Mouse (Mus musculus): ENCODE data around the gene Gm10282. TPM values are rescaled to one million over a fixed set of nuclear protein-coding genes. Genes with fewer than 3 reads are reported as not detected.
A peak's percentile ranks its signal among the peaks of the same experiment; 100 is the strongest.

Gene Gm10282
- polyA plus RNA-seq, 1 experiment from 2014 or later: 20.8 TPM

- Histone ChIP-seq H3K4me3 (ENCODE audit: low read depth, low read length) (no peak overlapping the region), H3K36me3 (ENCODE audit: control insufficient read depth, insufficient read depth, low read length) (peaks cover 2% of the 10 kb centered on the region; the same call in 1 of the 2 replicates), H3K4me2 (no peak overlapping the region), H3K27ac (ENCODE audit: low read depth, low read length) (no peak overlapping the region), H3K9ac (ENCODE audit: low read depth, low read length) (no peak overlapping the region), H3K4me1 (replicated peaks; ENCODE audit: control insufficient read depth, insufficient read depth, low read length) (no peaks in the 10 kb centered on the region), H3K27me3 (replicated peaks; ENCODE audit: control insufficient read depth, insufficient read depth, low read length) (no peaks in the 10 kb centered on the region), H3K9me3 (ENCODE audit: control insufficient read depth, low read length) (no peaks in the 10 kb centered on the region)
- 84% methylated on average over 4 of the region's 4 CpGs for WGBS
- no peak for DNase-seq (ENCODE audit: low spot score)
- no peak for ATAC-seq (replicated peaks; ENCODE audit: low FRiP score)
Measured at GRCm38 (mm10) chr8:72331631-72332030, 26.6 kb upstream of the Gm10282 start.

GRCm38 (mm10) chr8:72330806-72331516 is 25.9 kb upstream of the Gm10282 start:
- DNase-seq (ENCODE audit: low spot score): no peak
- Histone ChIP-seq H3K4me1 (replicated peaks; ENCODE audit: control insufficient read depth, insufficient read depth, low read length) (no peaks in the 10 kb centered on the region), H3K27ac (ENCODE audit: low read depth, low read length) (no peak overlapping the region), H3K4me3 (ENCODE audit: low read depth, low read length) (no peak overlapping the region), H3K36me3 (ENCODE audit: control insufficient read depth, insufficient read depth, low read length) (peaks cover 2% of the 10 kb centered on the region; the same call in 1 of the 2 replicates), H3K9me3 (ENCODE audit: control insufficient read depth, low read length) (no peaks in the 10 kb centered on the region), H3K27me3 (replicated peaks; ENCODE audit: control insufficient read depth, insufficient read depth, low read length) (no peaks in the 10 kb centered on the region), H3K9ac (ENCODE audit: low read depth, low read length) (no peak overlapping the region), H3K4me2 (no peak overlapping the region)
- ATAC-seq (replicated peaks; ENCODE audit: low FRiP score): no peak
- WGBS: 66% methylated on average over 6 of the region's 6 CpGs

- ATAC-seq (replicated peaks; ENCODE audit: low FRiP score): no peak
- no peak overlapping the region for H3K4me3 ChIP-seq (ENCODE audit: low read depth, low read length)
- DNase-seq (ENCODE audit: low spot score): no peak
- H3K4me1 ChIP-seq (replicated peaks; ENCODE audit: control insufficient read depth, insufficient read depth, low read length): no peaks in the 10 kb centered on the region
- no peaks in the 10 kb centered on the region for H3K27me3 ChIP-seq (replicated peaks; ENCODE audit: control insufficient read depth, insufficient read depth, low read length)
- H3K9me3 ChIP-seq (ENCODE audit: control insufficient read depth, low read length): no peaks in the 10 kb centered on the region
- 67% methylated on average over 3 of the region's 3 CpGs for WGBS
- H3K36me3 ChIP-seq (ENCODE audit: control insufficient read depth, insufficient read depth, low read length): no peaks in the 10 kb centered on the region
- no peak overlapping the region for H3K27ac ChIP-seq (ENCODE audit: low read depth, low read length)
- no peak overlapping the region for H3K9ac ChIP-seq (ENCODE audit: low read depth, low read length)
- H3K4me2 ChIP-seq: no peak overlapping the region
Measured at GRCm38 (mm10) chr8:72329116-72329515, 24.1 kb upstream of the Gm10282 start.

GRCm38 (mm10) chr8:72324708-72325107 is 19.6 kb upstream of the Gm10282 start:
- no peak overlapping the region for H3K4me3 ChIP-seq (ENCODE audit: low read depth, low read length)
- H3K4me1 ChIP-seq (replicated peaks; ENCODE audit: control insufficient read depth, insufficient read depth, low read length): peaks cover 5% of the 10 kb centered on the region
- WGBS: 73% methylated on average over 2 of the region's 2 CpGs
- no peaks in the 10 kb centered on the region for H3K9me3 ChIP-seq (ENCODE audit: control insufficient read depth, low read length)
- no peak overlapping the region for H3K4me2 ChIP-seq
- no peak overlapping the region for H3K9ac ChIP-seq (ENCODE audit: low read depth, low read length)
- ATAC-seq (replicated peaks; ENCODE audit: low FRiP score) (no peak), DNase-seq (ENCODE audit: low spot score) (no peak)
- H3K27ac ChIP-seq (ENCODE audit: low read depth, low read length): no peak overlapping the region
- H3K36me3 ChIP-seq (ENCODE audit: control insufficient read depth, insufficient read depth, low read length): no peaks in the 10 kb centered on the region
- H3K27me3 ChIP-seq (replicated peaks; ENCODE audit: control insufficient read depth, insufficient read depth, low read length): peaks cover 25% of the 10 kb centered on the region

GRCm38 (mm10) chr8:72324036-72324706 is 19.1 kb upstream of the Gm10282 start:
- Histone ChIP-seq H3K4me2 (no peak overlapping the region), H3K9me3 (ENCODE audit: control insufficient read depth, low read length) (no peaks in the 10 kb centered on the region), H3K4me3 (ENCODE audit: low read depth, low read length) (no peak overlapping the region), H3K36me3 (ENCODE audit: control insufficient read depth, insufficient read depth, low read length) (no peaks in the 10 kb centered on the region), H3K27me3 (replicated peaks; ENCODE audit: control insufficient read depth, insufficient read depth, low read length) (peaks cover 31% of the 10 kb centered on the region), H3K9ac (ENCODE audit: low read depth, low read length) (no peak overlapping the region), H3K27ac (ENCODE audit: low read depth, low read length) (no peak overlapping the region), H3K4me1 (replicated peaks; ENCODE audit: control insufficient read depth, insufficient read depth, low read length) (peaks cover 8% of the 10 kb centered on the region)
- ATAC-seq (replicated peaks; ENCODE audit: low FRiP score) (no peak), DNase-seq (ENCODE audit: low spot score) (no peak)
- WGBS: 79% methylated on average over 10 of the region's 10 CpGs

GRCm38 (mm10) chr8:72323131-72323725 is 18.2 kb upstream of the Gm10282 start:
- Histone ChIP-seq H3K27me3 (replicated peaks; ENCODE audit: control insufficient read depth, insufficient read depth, low read length) (peaks cover 35% of the 10 kb centered on the region), H3K4me3 (ENCODE audit: low read depth, low read length) (no peak overlapping the region), H3K9me3 (ENCODE audit: control insufficient read depth, low read length) (no peaks in the 10 kb centered on the region), H3K27ac (ENCODE audit: low read depth, low read length) (no peak overlapping the region), H3K36me3 (ENCODE audit: control insufficient read depth, insufficient read depth, low read length) (no peaks in the 10 kb centered on the region), H3K9ac (ENCODE audit: low read depth, low read length) (no peak overlapping the region), H3K4me2 (no peak overlapping the region), H3K4me1 (replicated peaks; ENCODE audit: control insufficient read depth, insufficient read depth, low read length) (peaks cover 8% of the 10 kb centered on the region)
- DNase-seq (ENCODE audit: low spot score) (no peak), ATAC-seq (replicated peaks; ENCODE audit: low FRiP score) (no peak)
- WGBS: 58% methylated on average over 6 of the region's 6 CpGs

- DNase-seq (ENCODE audit: low spot score) (no peak), ATAC-seq (replicated peaks; ENCODE audit: low FRiP score) (no peak)
- Histone ChIP-seq H3K9ac (ENCODE audit: low read depth, low read length) (no peak overlapping the region), H3K27me3 (replicated peaks; ENCODE audit: control insufficient read depth, insufficient read depth, low read length) (peaks cover 35% of the 10 kb centered on the region), H3K27ac (ENCODE audit: low read depth, low read length) (no peak overlapping the region), H3K4me2 (no peak overlapping the region), H3K36me3 (ENCODE audit: control insufficient read depth, insufficient read depth, low read length) (no peaks in the 10 kb centered on the region), H3K4me3 (ENCODE audit: low read depth, low read length) (no peak overlapping the region), H3K9me3 (ENCODE audit: control insufficient read depth, low read length) (no peaks in the 10 kb centered on the region), H3K4me1 (replicated peaks; ENCODE audit: control insufficient read depth, insufficient read depth, low read length) (peaks cover 8% of the 10 kb centered on the region)
- 61% methylated on average over 7 of the region's 7 CpGs for WGBS
Measured at GRCm38 (mm10) chr8:72322471-72322889, 17.4 kb upstream of the Gm10282 start.

- Histone ChIP-seq H3K36me3 (ENCODE audit: control insufficient read depth, insufficient read depth, low read length) (no peaks in the 10 kb centered on the region), H3K4me2 (peak overlapping the region; percentile 99), H3K4me1 (replicated peaks; ENCODE audit: control insufficient read depth, insufficient read depth, low read length) (peaks cover 8% of the 10 kb centered on the region), H3K9ac (ENCODE audit: low read depth, low read length) (no peak overlapping the region), H3K27ac (ENCODE audit: low read depth, low read length) (no peak overlapping the region), H3K9me3 (ENCODE audit: control insufficient read depth, low read length) (no peaks in the 10 kb centered on the region), H3K4me3 (ENCODE audit: low read depth, low read length) (no peak overlapping the region), H3K27me3 (replicated peaks; ENCODE audit: control insufficient read depth, insufficient read depth, low read length) (peaks cover 35% of the 10 kb centered on the region)
- no peak for ATAC-seq (replicated peaks; ENCODE audit: low FRiP score)
- no peak for DNase-seq (ENCODE audit: low spot score)
- 89% methylated on average over 20 of the region's 20 CpGs for WGBS
Measured at GRCm38 (mm10) chr8:72321635-72322441, 16.8 kb upstream of the Gm10282 start.

Data from liver, embryonic 11.5 days (tissue).